Mouse (Mus musculus): ENCODE measurements at regions not wholly inside any gene's neighbourhood (a gene's known extent, or its start where the extent isn't known, plus 50 kb on each side); places are given as distances from the start of the nearest gene placed in this dataset.

DNA sequence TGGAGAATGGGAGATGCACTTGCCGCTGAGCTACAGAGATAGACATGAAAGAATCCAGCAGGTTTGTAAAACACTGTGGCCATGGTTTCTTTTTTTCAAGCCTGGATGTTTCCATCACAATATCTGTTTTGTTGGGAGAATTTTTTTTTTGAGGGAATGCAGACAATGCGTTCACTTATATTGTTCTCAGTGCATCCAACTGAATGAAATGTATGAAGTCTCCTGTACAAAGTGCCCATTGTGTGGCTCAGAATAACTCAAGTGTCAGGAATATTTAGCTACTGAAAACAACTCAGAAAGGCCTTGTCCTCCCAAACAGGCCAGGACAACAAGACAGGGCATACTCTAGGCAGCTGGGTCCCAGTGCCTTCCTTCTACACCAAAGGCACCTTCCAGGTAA, 120.3 kb upstream of the Ado start:
- no peak for DNase-seq (ENCODE audit: extremely low read depth, low read depth)

DNA sequence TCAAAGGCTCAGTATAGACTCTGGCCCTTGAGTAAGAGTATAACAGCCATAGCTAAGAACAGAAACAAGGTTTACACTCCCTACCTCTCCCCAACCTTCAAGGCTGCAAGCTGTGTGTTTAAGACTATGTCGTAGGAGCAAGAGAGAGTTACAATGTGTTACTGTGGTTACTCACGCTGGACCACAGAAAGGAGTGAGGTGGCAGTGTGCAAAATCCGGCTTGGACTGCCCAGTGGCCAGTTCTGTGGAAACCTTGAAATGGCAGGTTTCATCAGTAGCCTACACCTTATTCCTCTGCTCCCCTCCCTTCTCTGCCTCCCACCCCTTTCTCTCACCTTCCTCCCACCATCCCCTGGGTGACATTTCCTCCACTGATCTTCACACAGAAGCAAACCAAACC, 114.3 kb upstream of the Ado start:
- no peak for DNase-seq (ENCODE audit: extremely low read depth, low read depth)

DNA sequence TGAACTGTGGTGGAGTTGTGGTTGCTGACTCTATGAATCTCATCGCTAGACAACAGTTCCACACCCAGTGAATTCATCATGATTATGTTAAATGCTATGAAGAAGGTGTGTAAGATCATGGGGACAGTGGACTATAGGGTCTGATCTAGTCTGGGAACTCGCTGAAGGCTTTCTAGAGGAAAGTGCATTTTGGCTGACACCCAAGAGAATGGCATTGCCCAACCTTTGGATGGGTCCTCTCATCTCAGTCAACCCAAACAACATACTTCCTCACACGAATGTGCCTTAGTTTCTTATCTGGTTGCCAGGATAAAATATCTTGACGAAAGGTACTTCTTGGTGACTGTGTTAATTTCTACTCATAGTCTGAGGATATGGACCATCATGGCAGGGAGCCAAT, 112.9 kb upstream of the Ado start:
- DNase-seq (ENCODE audit: extremely low read depth, low read depth), result no peak

DNA sequence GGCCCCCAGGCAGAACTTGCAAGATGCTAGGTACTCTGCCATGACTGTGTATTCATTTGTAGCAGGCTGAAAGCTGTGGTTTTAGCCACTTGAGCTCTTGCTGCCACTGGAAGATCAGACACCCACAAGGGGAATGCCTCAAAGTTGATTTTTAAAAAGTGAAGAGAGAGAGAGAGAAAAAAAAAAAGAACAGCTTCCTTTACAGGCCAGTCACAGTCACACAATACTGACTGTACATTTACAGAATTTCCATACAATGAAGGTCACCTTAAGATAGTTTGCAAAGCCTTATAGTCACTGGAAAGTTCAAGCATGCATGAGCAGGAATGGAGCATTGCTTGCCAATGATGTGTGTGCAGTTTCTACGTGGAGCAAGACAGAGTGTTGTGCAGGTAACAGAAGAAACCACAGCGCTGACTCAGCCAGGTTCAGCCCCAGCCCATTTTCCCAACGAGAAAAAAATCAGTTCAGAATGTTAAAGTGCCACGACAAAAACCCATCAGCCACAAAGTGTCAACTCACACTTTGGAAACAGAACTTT, 109.3 kb upstream of the Ado start:
- DNase-seq (ENCODE audit: extremely low read depth, low read depth), result no peak

DNA sequence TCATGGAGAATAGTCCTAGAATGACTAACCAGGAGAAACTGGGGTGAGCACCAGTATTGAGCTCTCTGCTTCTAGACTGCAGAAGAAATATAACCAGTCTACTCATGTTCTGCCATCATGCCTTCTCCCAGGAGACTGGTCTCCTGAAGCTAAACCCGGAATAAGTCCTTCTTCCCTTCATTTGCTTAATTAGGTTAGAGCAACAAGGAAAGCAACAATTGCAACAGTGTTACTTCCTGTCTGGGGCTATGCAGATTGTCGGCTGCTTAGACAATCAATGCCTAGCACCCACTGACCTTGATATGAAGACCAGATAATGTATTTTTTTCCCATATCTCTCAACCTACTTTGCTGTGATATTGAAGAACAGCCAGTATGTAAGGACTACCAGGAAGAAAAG, 108.5 kb upstream of the Ado start:
- DNase-seq (ENCODE audit: extremely low read depth, low read depth), result no peak

DNA sequence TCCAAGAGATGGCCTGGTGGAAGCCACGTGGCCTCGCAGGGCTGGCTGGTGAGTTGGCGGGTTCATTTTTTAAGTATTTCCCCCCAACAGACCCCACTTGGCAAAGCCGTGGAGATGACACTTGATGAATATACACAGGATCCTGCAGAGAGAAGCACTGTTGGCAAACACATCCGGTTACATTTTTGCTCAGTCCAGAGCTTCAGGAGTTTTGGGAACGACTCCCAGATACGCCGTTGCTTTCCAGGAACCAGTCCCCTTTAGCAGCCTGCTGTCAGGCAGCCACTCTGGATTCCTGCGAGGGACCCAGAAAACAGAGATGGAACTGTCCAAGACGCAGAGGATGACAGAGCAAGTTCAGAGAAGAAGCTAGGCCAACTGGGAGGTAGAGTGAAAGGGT, 105.8 kb upstream of the Ado start:
- DNase-seq (ENCODE audit: extremely low read depth, low read depth), result no peak

DNA sequence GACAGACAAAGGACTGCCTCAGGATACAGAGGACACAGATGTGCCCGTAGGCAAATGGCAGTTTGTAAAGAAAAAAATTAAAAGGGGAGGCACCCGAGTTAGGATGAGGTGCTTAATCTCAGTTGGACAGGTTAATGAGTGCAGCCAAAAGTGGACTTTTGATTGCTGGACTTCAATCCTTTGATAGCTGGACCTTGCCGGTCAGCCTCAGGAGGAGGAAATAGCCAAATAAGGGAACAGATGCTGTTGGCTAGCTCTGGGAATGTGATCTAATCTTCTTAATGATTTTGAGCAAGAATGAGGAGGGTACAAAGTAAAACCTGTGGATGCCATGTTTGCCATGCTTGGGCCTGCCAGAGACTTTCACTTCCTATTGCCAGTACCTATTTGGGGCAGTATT, 103.5 kb upstream of the Ado start:
- no peak for DNase-seq (ENCODE audit: extremely low read depth, low read depth)

DNA sequence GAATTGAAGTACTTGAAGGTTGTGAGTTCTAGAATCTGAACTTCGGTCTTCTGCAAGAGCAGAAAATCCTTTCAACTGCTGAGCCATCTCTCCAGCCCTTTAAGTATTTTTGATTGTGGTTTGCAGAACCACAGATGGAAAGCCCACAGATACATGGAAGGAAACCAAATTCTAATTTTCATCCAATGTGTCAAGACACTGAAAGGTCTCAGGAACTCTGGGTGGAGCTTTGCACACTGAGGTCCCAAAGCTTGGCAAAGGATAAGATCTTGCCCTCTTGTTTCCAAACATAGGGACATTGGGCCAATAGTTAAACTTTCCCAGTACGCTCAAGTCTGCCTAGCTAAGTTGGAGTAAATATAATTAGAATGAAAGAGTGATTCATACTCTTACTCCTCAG, 102.6 kb upstream of the Ado start:
- DNase-seq (ENCODE audit: extremely low read depth, low read depth), result no peak

DNA sequence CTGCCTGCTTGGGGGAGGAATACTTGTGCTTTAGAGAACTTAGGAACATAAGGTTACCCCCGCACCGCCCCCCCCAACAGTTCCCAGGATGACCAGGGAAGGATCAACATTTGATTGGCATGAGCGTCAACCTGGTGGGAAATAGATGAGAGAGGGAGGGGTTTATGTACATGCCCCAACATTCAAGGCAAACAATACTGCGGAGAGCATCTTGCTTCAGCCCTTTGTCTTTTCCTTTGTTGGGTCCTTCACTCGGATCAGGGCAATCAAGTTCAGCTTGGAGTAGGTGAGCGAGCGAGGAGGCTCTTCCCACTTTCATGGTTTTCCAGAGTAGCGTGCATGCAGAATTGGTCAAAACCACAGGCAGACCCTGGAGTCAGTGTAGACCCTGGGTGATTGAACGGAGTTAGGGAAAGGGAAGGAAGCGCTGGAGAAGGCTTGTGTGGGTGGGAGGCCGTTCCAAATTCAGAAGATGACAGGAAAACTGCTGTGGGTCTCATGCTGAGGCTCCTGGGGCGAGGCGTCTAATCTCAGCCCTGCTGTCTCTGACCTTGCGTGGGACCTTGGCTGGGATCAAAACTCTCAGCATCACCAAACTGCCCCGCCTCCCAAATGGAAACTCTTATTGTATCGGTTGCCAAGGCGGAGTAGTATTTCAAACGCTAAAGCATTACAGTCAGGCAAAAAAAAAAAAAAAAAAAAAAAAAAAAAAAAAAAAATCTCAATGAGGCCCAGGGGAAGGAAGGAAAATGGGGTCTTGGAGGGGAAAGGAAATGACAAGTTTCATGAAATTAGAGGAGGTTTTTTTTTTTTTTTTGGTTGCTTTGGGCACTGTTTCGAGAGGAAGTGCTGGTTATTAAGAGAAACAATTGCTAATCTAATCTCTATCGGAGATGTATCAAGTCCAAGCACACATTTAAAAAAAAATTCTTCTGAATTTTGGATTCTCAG, 99.3 kb upstream of the Ado start:
- no peak for DNase-seq (ENCODE audit: extremely low read depth, low read depth)

DNA sequence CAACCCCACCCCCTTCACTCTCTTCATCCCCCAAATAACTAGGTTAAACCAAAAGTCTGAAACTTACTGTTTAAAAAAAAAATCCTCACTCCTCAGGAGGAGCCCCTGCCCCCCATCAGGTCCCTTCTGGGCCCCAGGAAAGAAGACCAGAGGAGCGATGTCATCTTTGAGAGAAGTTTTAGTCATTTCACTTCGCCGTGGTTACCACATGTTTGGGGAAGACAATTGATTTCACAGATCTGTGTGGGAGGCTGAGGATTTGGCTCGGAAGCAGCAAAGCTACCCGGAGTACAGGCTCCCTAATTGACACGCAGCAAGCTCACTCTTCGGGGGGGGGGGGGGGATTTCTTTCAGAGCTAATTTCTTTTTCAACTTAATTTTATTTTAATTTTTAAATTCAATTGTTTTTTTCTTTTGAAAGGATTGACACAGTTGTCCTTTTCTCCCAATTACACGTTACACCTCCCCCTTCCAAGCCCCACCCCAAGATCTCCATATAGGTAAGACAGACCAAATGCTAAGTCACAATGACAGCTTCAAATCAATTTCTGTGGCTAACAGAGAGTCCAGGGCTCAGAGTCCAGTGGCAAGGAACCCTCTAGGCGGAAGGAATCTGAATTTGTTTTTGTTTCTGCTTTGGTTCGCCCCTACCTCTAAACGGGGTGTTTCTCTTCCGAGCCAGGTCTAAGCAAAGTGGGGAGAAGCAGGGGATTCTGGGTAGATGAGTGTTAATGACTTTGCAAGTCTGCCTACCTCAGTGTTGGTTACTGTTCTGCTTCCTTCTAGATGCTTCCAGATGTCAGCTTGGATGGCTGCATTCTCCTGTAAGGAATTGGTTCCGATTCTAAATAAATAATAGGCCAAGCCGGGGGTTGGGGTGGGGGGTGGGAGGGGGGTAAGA, 98.2 kb upstream of the Ado start:
- no peak for DNase-seq (ENCODE audit: extremely low read depth, low read depth)

DNA sequence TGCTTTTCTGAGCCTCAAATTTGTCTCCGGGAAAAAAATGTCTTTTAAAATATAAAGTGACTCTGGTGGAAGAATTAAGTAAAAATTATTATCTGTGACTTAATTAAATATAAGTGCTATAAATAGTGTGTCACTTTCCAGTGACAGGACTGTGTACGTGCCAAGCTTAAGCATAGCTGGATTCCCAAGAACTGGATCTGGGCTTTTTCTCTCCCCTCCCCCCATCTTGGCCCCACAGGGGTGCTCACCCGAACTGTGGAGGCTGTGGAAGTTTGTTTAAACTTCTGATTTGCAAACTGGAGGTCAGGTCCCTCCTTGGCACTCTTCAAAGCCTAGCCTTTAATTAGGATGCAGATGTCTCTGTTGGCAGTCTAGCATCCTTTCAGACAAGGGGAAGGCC, 97.1 kb upstream of the Ado start:
- no peak for DNase-seq (ENCODE audit: extremely low read depth, low read depth)

DNA sequence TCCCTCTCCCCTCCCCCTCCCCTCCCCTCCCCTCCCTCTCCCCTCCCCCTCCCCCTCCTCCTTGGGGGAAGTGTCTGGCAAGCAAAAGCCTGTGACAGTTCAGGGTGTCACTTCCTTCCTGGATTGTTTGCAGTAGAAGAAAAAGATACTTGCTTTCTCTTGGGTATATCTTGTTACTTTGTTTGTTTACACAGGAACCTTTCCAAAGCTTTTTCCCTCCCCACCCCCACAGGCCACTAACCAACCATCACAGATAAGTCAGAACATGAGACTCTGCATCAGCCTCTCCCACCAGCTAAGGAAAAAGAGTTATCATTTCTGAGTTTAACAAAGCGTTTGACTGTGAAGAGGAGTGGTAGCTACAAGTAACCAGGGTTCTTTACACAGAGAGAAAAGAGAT, 95.5 kb upstream of the Ado start:
- DNase-seq (ENCODE audit: extremely low read depth, low read depth), result peak; percentile 40

DNA sequence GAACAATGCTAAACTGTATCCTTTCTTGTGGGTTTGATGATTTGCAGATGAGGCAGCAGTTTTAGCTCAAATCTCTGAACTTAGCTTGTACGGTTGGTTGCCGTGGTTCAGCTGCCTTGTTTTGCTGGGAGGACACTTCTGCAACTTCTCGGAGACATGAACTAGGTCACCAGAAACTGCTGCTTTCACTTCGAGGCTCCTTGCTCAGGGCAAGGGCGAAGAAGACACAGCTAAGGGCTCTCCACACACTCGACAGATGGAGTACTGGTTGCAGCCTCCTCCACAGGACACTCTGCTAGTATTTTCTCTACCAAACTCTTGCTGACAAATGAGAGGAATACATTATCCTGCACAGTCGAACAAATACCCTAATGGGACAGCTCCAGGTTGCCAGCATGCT, 94.9 kb upstream of the Ado start:
- DNase-seq (ENCODE audit: extremely low read depth, low read depth), result no peak

DNA sequence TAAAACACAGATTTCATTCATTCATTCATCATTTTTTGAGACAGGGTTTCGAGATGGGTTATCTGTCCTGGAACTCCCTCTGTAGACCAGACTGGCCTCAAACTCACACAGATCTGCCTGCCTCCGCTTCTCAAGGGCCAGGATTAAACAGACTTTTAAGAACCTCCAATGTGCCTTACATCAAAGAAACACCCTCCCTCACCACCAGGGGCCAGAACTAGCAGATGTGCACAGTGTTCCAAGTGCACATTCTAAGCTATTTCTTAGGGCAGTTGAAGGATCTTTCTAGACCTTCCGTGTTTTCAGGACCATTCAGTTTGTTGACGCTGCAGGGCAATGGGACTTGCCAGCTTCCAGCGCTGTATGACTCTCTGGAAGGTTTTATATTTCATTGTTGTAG, 88.6 kb upstream of the Ado start:
- DNase-seq (ENCODE audit: extremely low read depth, low read depth), result no peak

DNA sequence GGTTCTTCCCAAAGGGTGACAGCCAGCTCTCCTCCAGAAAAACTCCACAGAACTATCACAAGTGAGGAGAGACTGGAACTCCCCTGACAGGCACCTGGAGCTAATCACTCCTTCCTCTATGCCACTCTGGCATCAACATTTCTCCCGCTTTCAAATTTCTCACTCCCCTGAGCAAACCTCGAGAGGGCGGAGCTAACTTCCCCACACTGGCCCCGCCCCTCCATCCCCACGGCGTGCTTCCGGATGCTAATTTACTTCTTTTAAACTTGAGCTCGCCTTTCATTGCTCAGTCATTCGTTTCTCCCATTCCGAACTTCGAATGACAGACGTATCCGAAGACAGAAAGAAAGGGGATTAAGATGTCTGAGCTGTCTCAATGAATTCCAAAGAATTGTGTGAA, 87.8 kb upstream of the Ado start:
- no peak for DNase-seq (ENCODE audit: extremely low read depth, low read depth)

DNA sequence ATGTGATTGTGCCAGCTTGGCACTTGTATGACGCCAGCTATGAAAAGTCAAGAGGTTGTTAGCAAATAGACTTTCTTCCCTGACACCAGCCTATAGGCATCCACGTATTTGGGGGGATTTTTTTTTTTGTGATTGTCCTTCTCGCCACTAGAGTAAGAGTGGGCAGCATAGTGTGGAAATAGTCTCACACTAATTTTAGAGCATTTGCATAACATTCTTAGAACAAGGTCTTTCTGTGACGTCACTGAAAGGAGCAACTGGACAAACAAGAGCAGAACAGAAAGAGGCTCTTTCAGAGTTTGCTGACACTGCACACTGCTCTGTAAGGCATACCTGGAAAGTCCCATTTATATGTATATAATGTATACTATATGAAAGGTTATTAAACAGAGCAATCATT, 86.0 kb upstream of the Ado start:
- DNase-seq (ENCODE audit: extremely low read depth, low read depth), result no peak

DNA sequence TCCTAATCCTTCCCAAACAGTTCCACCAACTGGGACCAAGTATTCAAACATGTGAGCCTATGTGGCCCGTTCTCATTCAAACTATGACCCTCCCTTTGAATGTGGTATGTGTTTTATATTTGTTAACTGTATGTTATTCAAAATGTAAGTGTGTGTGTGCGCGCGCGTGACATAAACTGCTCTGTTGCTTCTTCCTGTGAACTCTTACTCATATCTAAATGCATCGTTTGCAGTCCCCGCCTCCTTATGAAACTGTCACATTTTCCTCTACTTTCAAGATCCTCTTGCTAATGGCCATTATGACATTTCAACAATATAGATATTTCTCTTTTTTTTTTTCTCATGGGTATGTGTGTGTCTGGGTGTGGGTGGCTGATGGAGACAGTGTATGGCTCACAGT, 84.3 kb upstream of the Ado start:
- no peak for DNase-seq (ENCODE audit: extremely low read depth, low read depth)

DNA sequence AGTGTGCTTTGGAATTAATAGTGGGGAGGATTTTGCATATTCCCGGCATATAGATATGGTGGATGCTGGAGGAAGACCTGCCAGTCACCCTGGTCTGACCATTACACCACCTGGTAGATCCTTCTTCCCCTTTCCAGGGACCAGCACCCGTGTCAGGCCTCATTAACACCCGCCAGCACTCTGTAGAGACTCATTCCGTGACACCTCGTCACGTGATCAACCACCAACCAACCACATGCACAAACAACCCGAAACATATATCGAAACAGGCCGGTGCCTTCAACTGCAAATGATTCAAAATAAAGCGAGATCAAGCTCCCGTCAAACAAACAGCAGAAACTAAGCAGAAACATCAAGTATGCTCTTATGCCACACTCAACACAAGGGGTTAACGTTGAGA, 74.6 kb upstream of the Ado start:
- DNase-seq (ENCODE audit: extremely low read depth, low read depth), result no peak

DNA sequence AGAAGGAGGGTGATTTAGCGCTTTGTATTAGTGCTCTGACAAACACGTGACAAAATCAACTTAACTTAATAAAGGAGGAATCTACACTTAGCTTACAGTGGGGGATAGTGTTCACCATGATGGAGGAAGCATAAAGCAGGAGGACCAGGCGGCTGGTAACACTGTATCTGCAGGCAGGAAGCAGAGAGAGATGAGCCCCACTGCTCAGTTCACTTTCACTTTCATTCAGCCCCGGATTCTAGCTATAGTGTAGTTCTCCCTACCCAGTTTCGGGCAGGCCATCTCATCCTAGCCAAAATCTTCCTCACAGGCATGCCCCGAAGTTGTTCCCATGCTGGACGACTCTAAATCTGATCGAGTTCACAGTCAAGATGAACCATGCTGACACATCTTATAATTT, 71.3 kb upstream of the Ado start:
- DNase-seq (ENCODE audit: extremely low read depth, low read depth), result no peak

DNA sequence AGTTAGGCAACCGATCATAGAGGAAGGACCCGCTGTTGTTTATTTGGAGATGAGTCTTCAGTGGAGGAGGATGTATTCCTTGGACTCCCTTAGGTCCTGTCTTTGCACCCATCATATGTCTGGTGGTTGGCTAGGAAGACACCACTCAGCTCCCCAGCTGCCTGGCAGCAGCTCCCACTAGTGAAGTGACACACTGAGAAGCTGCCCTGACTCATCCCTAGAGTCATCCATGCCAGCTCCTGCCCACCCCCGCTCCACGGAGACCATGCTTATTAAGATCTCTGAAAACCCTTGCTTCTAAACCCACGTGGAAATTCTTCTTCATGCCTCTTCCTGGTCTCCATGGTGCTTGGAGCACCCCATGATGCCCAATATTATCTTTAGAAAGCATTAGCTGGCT, 69.4 kb upstream of the Ado start:
- no peak for DNase-seq (ENCODE audit: extremely low read depth, low read depth)

DNA sequence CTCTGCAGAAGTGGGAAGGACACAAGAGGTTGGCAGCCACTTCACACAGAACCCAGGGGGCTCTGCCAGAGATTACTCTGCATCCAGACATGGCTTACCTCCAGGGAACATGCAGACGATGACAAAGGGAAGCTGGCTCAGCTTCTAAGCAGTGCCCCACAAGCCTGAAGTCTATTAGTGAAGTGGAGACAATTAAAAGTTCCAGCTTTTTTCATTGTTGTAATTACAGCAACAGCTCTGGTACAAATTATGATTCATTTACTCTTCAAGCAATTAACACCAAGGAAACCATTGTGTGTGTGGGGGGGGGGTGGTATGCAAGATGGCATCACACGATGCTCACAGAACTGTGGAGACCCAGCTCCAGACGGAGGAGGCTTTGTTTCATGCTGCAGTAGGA, 66.3 kb upstream of the Ado start:
- no peak for DNase-seq (ENCODE audit: extremely low read depth, low read depth)

DNA sequence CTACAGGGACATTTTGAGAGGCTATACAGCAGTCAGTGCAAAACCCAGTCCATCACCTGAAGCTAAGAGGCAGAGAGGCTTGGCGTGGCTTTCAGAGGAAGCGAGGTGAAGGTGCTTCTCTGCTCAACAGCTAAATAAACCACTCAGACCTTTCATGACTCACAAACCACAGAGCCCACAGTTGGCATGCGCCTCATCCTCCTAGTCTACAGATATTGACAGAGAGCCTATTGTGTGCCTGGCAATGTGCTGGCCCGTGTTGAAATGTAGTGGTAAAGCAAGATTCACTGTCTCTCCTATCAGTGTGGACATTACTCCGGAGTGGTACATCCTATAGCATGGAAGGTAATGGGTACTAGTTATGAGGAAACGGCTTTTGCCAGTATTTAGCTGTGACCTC, 61.9 kb upstream of the Ado start:
- DNase-seq (ENCODE audit: extremely low read depth, low read depth), result no peak
